Mouse (Mus musculus) lung, postnatal 0 days (tissue): ENCODE measurements at regions not wholly inside any gene's neighbourhood (a gene's known extent, or its start where the extent isn't known, plus 50 kb on each side); places are given as distances from the start of the nearest gene placed in this dataset.

Source experiments
- ATAC-seq: fragments of 200-750 bp; cut with Nextera tagmentation; 2 replicates; pipeline ENCODE4 v1.8.0; 2017; ENCODE audit warnings: moderate library complexity
- DNase-seq: peaks from one replicate; pipeline ENCODE4 v3.0.0-alpha.2; 2016; ENCODE audit warnings: low spot score
- H3K27ac ChIP-seq: fragments of 300-500 bp; sonication (generic); 2 replicates; pipeline ENCODE4 v1.5.1; 2014; ENCODE audit warnings: antibody characterized with exemption, mild to moderate bottlenecking, low read length, mixed read lengths
- H3K27me3 ChIP-seq: fragments of 300-500 bp; sonication (generic); replicated peaks from 2 replicates; pipeline ENCODE4 v1.6.1; 2014; ENCODE audit warnings: low read length, mixed read lengths; ENCODE audit not compliant: insufficient read depth
- H3K36me3 ChIP-seq: fragments of 300-500 bp; sonication (generic); 2 replicates; pipeline ENCODE4 v1.6.1; 2014; ENCODE audit warnings: low read length, mixed read lengths; ENCODE audit not compliant: insufficient read depth
- H3K4me1 ChIP-seq: fragments of 300-500 bp; sonication (generic); 2 replicates; pipeline ENCODE4 v1.6.1; 2014; ENCODE audit warnings: antibody characterized with exemption, low read depth, low read length, mixed read lengths; ENCODE audit not compliant: insufficient read depth
- H3K4me2 ChIP-seq: fragments of 300-500 bp; sonication (generic); replicated peaks from 2 replicates; pipeline ENCODE4 v1.6.1; 2014; ENCODE audit warnings: low read depth, mild to moderate bottlenecking, low read length, moderate library complexity, mixed read lengths
- H3K4me3 ChIP-seq: fragments of 300-500 bp; sonication (generic); 2 replicates; pipeline ENCODE4 v1.5.1; 2014; ENCODE audit warnings: low read depth, low read length
- H3K9ac ChIP-seq: fragments of 300-500 bp; sonication (generic); replicated peaks from 2 replicates; pipeline ENCODE4 v1.6.1; 2014; ENCODE audit warnings: low read depth, mild to moderate bottlenecking
- H3K9me3 ChIP-seq: fragments of 300-500 bp; sonication (generic); 2 replicates; pipeline ENCODE4 v1.6.1; 2016; ENCODE audit warnings: low read length, mixed read lengths
- CTCF ChIP-seq: IDR thresholded peaks from 2 replicates; pipeline ENCODE4 v1.5.1; 2016; ENCODE audit warnings: antibody characterized with exemption, mild to moderate bottlenecking
- EP300 ChIP-seq: IDR thresholded peaks from 2 replicates; pipeline ENCODE4 v1.6.1; 2016; ENCODE audit warnings: antibody characterized with exemption, mild to moderate bottlenecking, control low read depth
- WGBS: fragments of 180-500 bp; shearing (Covaris S2); extraction: QIAGEN DNeasy Blood & Tissue Kit; methylation state at CpG from one replicate; pipeline ENCODE4 v1.1.7; 2014; 5-methylcytosine and 5-hydroxymethylcytosine counted together

GRCm38 (mm10) chr15:52905231-52905630 lies 979.5 kb upstream of the Gm7489 start:
- 75% methylated on average over 3 of the region's 3 CpGs for WGBS
- Histone ChIP-seq H3K4me3 (no peak overlapping the region), H3K9ac (no peak overlapping the region), H3K36me3 (no peaks in the 10 kb centered on the region), H3K9me3 (no peaks in the 10 kb centered on the region), H3K27ac (no peak overlapping the region), H3K4me2 (no peak overlapping the region), H3K4me1 (no peaks in the 10 kb centered on the region), H3K27me3 (no peaks in the 10 kb centered on the region)
- TF ChIP-seq CTCF, result no peak
- no peak for TF ChIP-seq EP300
- ATAC-seq (no peak), DNase-seq (no peak)

- H3K27me3 ChIP-seq, result no peaks in the 10 kb centered on the region
- H3K9me3 ChIP-seq, result no peaks in the 10 kb centered on the region
- no peak overlapping the region for H3K4me3 ChIP-seq
- no peak overlapping the region for H3K9ac ChIP-seq
- 42% methylated on average over 1 of the region's 1 CpGs for WGBS
- no peak overlapping the region for H3K4me2 ChIP-seq
- no peak for DNase-seq
- TF ChIP-seq EP300 (no peak), CTCF (no peak)
- no peaks in the 10 kb centered on the region for H3K36me3 ChIP-seq
- no peak overlapping the region for H3K27ac ChIP-seq
- no peak for ATAC-seq
- no peaks in the 10 kb centered on the region for H3K4me1 ChIP-seq
These were observed 977.5 kb upstream of the Gm7489 start for GRCm38 (mm10) chr15:52907217-52907616.

GRCm38 (mm10) chr15:52922277-52922676 lies 962.4 kb upstream of the Gm7489 start:
- H3K4me3 ChIP-seq, result no peak overlapping the region
- H3K4me2 ChIP-seq, result no peak overlapping the region
- H3K36me3 ChIP-seq, result no peaks in the 10 kb centered on the region
- H3K27ac ChIP-seq, result no peak overlapping the region
- WGBS, result 71% methylated on average over 1 of the region's 1 CpGs
- no peak overlapping the region for H3K9ac ChIP-seq
- TF ChIP-seq CTCF (no peak), EP300 (peak; percentile 70)
- H3K27me3 ChIP-seq, result no peaks in the 10 kb centered on the region
- peak; percentile 11 for DNase-seq
- H3K9me3 ChIP-seq, result no peaks in the 10 kb centered on the region
- H3K4me1 ChIP-seq, result no peaks in the 10 kb centered on the region
- ATAC-seq, result 0 out of 2 replicates have a peak, but pooled peaks have one; percentile 28

- H3K36me3 ChIP-seq, result no peaks in the 10 kb centered on the region
- no peak for ATAC-seq
- H3K9ac ChIP-seq, result no peak overlapping the region
- WGBS, result 46% methylated on average over 3 of the region's 3 CpGs
- H3K27ac ChIP-seq, result no peak overlapping the region
- no peaks in the 10 kb centered on the region for H3K9me3 ChIP-seq
- DNase-seq, result no peak
- H3K4me2 ChIP-seq, result no peak overlapping the region
- no peaks in the 10 kb centered on the region for H3K27me3 ChIP-seq
- no peaks in the 10 kb centered on the region for H3K4me1 ChIP-seq
- TF ChIP-seq EP300 (no peak), CTCF (no peak)
- no peak overlapping the region for H3K4me3 ChIP-seq
These were observed 956.3 kb upstream of the Gm7489 start for GRCm38 (mm10) chr15:52928408-52928807.

GRCm38 (mm10) chr15:52937138-52937537 lies 947.6 kb upstream of the Gm7489 start:
- H3K27ac ChIP-seq, result no peak overlapping the region
- no peak for TF ChIP-seq CTCF
- no peak for TF ChIP-seq EP300
- WGBS, result 90% methylated on average over 2 of the region's 2 CpGs
- H3K4me3 ChIP-seq, result no peak overlapping the region
- no peaks in the 10 kb centered on the region for H3K4me1 ChIP-seq
- ATAC-seq (no peak), DNase-seq (no peak)
- H3K27me3 ChIP-seq, result no peaks in the 10 kb centered on the region
- H3K36me3 ChIP-seq, result no peaks in the 10 kb centered on the region
- H3K4me2 ChIP-seq, result no peak overlapping the region
- H3K9ac ChIP-seq, result no peak overlapping the region
- no peaks in the 10 kb centered on the region for H3K9me3 ChIP-seq

- Histone ChIP-seq H3K27ac (no peak overlapping the region), H3K36me3 (no peaks in the 10 kb centered on the region), H3K4me1 (no peaks in the 10 kb centered on the region), H3K9me3 (no peaks in the 10 kb centered on the region), H3K9ac (no peak overlapping the region), H3K4me3 (no peak overlapping the region), H3K4me2 (no peak overlapping the region), H3K27me3 (no peaks in the 10 kb centered on the region)
- TF ChIP-seq EP300 (no peak), CTCF (no peak)
- WGBS, result 64% methylated on average over 4 of the region's 4 CpGs
- DNase-seq (no peak), ATAC-seq (no peak)
These were observed 940.1 kb upstream of the Gm7489 start for GRCm38 (mm10) chr15:52944592-52944991.

GRCm38 (mm10) chr15:52948196-52948595 lies 936.5 kb upstream of the Gm7489 start:
- WGBS, result 81% methylated on average over 4 of the region's 4 CpGs
- no peak for TF ChIP-seq EP300
- TF ChIP-seq CTCF, result no peak
- Histone ChIP-seq H3K27me3 (no peaks in the 10 kb centered on the region), H3K9me3 (no peaks in the 10 kb centered on the region), H3K4me2 (no peak overlapping the region), H3K9ac (no peak overlapping the region), H3K4me1 (no peaks in the 10 kb centered on the region), H3K4me3 (no peak overlapping the region), H3K27ac (no peak overlapping the region), H3K36me3 (no peaks in the 10 kb centered on the region)
- DNase-seq, result no peak
- no peak for ATAC-seq
